Mouse (Mus musculus): ENCODE data around the gene Ccdc180.

Gene Ccdc180

GRCm38 (mm10) chr4:45972448-45972854 is 82.3 kb downstream of the Ccdc180 start:
- no peak for DNase-seq

DNA sequence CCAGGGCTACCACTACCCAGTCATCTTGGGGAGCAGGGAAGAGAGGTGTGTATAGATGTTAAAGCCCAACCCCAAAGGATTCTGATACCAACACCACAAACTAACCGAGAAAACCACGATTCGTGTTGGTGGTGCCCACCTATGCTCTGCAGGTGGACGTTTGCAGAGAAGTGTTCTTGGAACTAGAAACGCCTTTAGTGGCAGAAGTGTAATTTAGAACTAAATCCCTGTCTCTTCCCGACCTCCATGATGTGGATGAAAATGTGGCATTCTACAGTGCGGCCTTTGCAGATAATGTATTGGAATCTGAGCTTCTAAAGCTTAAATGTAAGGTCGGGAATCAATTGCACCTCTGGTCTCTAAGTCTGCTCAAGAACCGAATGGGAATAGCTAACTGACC is 82.8 kb downstream of the Ccdc180 start:
- DNase-seq: no peak

DNA sequence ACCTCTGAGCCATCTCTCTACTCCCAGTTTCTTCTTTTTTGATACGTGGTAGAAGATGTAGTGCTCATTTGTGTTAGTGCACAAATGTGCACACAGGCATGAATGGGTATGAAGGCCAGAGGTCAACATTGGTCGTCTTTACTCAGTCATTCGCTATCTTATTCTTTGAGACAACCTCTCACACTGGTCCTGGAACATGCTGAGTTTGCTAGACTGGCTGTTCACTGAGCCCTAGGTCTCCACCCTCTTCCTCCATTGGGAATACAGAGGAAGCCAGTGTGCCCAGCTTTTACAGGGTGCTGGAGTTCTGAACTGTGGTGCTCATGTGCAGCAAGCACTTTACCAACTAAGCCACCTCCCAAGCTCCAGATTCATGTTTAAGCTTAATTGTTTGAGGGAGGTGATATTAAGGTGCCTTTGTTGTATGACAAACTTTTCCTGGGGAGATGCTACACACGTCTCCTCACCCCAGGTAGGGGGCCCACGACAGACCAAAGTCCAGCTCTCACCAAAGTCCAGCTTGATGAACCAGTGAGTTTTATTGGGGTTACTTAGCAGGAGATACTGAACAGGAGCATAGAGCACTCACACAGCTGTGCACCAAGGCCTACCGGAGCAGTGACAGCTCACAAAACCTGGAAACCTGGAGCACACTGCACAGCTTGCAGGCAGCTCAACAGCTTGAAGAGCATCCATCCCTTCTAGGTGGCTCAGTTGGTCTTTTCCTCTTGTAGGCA is 87.0 kb downstream of the Ccdc180 start:
- DNase-seq: no peak

- no peak for DNase-seq
These were observed 89.8 kb downstream of the Ccdc180 start for GRCm38 (mm10) chr4:45979916-45980315.

- no peak for DNase-seq
These were observed 91.0 kb downstream of the Ccdc180 start for GRCm38 (mm10) chr4:45981054-45981453.

DNA sequence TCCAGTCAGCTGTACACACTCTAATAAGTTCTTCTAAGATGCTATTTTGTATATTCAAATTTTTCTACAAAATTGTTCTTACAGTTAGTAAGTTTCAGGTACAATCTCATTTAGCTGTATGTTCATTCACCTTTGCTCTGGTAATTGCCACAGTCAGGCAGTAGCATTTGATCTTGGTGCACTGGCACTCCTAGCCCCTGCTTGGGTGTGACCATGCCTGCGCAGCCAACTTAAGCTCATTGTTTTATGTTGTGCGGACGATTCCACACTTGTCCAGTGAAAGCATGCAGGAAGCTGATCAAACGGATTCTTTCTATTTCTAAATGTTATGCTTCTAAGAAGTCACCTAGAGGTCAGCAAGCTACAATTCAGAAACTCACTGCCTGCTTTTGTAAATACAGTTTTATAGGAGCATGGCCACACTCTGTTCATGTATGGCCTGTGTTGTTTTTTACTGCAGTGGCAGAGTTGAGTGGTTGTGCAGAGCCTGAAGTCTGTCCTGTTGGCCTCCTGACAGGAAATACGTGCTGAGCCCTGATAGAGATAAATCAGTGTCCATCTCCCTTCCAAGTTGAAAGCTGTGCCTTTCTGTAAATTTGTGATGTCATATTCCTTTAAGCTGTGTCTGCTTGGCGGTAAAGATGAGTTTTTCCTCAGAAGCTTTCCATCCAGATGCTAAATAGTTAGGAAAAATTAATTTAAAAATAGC is 100.5 kb downstream of the Ccdc180 start:
- DNase-seq: no peak

DNA sequence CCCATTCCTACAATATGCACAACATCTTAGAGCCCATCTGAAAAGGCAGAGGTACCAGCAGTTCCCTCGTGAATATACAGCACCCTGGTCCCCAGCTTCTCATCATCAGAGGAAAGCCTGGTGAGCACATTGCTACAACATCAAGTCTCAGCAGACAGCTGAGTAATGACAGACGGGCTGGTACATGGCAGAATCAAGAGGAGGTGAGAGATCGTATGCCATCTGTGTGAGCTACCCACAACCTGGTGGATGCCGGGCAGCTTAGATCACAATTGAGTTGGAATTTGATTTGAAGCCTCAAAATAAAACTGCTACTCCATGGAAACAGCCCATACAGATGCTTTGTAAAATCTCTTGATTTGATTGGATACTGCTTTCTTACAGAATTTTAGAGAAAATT is 108.4 kb downstream of the Ccdc180 start:
- no peak for DNase-seq

All from cerebellum, adult 8-10 months (tissue).